Mouse (Mus musculus): ENCODE results near the gene Ptpn14.

DNA sequence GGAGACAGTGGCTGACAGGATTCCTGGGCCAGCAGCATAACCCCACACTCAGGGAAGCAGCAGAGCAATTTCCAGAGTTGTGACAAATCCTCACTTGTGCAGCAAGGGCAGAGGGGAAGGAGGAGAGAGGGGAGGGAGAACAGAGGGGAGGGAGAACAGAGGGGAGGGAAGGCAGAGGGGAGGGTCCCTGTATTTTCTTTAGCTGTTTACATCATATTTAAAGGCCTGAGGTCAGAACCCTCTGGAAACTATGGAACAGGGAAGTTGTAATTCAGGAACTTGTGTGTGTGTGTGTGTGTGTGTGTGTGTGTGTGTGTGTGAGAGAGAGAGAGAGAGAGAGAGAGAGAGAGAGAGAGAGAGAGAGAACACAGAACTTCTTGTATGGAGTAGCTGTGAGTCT, 21.1 kb upstream of the Ptpn14 start:
- TF ChIP-seq CTCF (IDR thresholded peaks at IDR 0.05; ENCODE audit: control insufficient read depth, insufficient read depth, low read length) (no peak), POLR2A (IDR thresholded peaks at IDR 0.05; ENCODE audit: borderline replicate concordance, control insufficient read depth, low read depth, low read length) (no peak)
